Mouse (Mus musculus) brain, embryonic 18.5 days (tissue): ENCODE measurements at regions not wholly inside any gene's neighbourhood (a gene's known extent, or its start where the extent isn't known, plus 50 kb on each side); places are given as distances from the start of the nearest gene placed in this dataset.

Experiments
- DNase-seq: peaks from one replicate; pipeline ENCODE4 v3.0.0-alpha.2; 2012; ENCODE audit warnings: low read depth, low spot score

GRCm38 (mm10) chr1:48109358-48109757 lies 1216.7 kb upstream of the Slc39a10 start:
- DNase-seq = peak; percentile 2
